Mouse (Mus musculus) gastrocnemius, adult 2 months (tissue): ENCODE measurements at regions not wholly inside any gene's neighbourhood (a gene's known extent, or its start where the extent isn't known, plus 50 kb on each side); places are given as distances from the start of the nearest gene placed in this dataset.

Experiments used
- DNase-seq: peaks from one replicate; pipeline ENCODE4 v3.0.0; 2022
- H3K27ac ChIP-seq: fragments of 200-600 bp; 2 replicates; pipeline ENCODE4 v1.8.1; 2022; ENCODE audit warnings: mild to moderate bottlenecking
- H3K4me3 ChIP-seq: fragments of 200-600 bp; 2 replicates; pipeline ENCODE4 v1.8.1; 2022; ENCODE audit warnings: mild to moderate bottlenecking, moderate library complexity
- CTCF ChIP-seq: fragments of 200-600 bp; IDR thresholded peaks from 2 replicates; pipeline ENCODE4 v1.8.1; 2022; ENCODE audit warnings: antibody characterized with exemption, mild to moderate bottlenecking, moderate library complexity
- intact Hi-C: fragments of 180-260 bp; cut with DNase I; formaldehyde crosslinking; loops from one replicate; pipeline ENCODE4 v1.15.1; 2025

GRCm38 (mm10) chr1:135665484-135665883, 54.4 kb upstream of the Csrp1 start:
- Histone ChIP-seq H3K27ac (peak overlapping the region; percentile 20; the same call in 1 of the 2 replicates), H3K4me3 (no peak overlapping the region)
- no peak for TF ChIP-seq CTCF
- no peak for DNase-seq
- intact Hi-C loops: no loop called here

- Histone ChIP-seq H3K4me3 (no peak overlapping the region), H3K27ac (peak overlapping the region; percentile 49)
- TF ChIP-seq CTCF: no peak
- intact Hi-C loops: no loop called here
- DNase-seq: peak; percentile 69
These were observed 51.5 kb upstream of the Csrp1 start for GRCm38 (mm10) chr1:135668331-135668730.

- 0 out of 2 replicates have a peak overlapping the region, but pooled peaks have one; percentile 56 for H3K4me3 ChIP-seq
- DNase-seq: no peak
- H3K27ac ChIP-seq: peak overlapping the region; percentile 71
- TF ChIP-seq CTCF: no peak
- intact Hi-C loops: no loop called here
These were observed 50.9 kb upstream of the Csrp1 start for GRCm38 (mm10) chr1:135668951-135669350.

- intact Hi-C loops: loop anchor here (1.0 to 2.0 kb wide), 3 partner anchors 29 to 209 kb away; no protein-coding TSS in a partner anchor
- peak; percentile 79 for DNase-seq
- TF ChIP-seq CTCF: no peak
- Histone ChIP-seq H3K4me3 (peak overlapping the region; percentile 56), H3K27ac (peak overlapping the region; percentile 71)
These were observed 50.1 kb upstream of the Csrp1 start for GRCm38 (mm10) chr1:135669803-135670202.
